Mouse (Mus musculus): ENCODE measurements around the gene Ttc39a. TPM values are rescaled to one million over a fixed set of nuclear protein-coding genes. Genes with fewer than 3 reads are reported as not detected.
A peak's percentile ranks its signal among the peaks of the same experiment; 100 is the strongest.

Gene Ttc39a
- polyA plus RNA-seq, 1 experiment from 2014 or later = 2.5 TPM

- Histone ChIP-seq H3K4me2 (replicated peaks; ENCODE audit: low read depth, low read length) (peak overlapping the region; percentile 60), H3K9me3 (ENCODE audit: control insufficient read depth, low read length) (no peaks in the 10 kb centered on the region), H3K27me3 (ENCODE audit: control insufficient read depth, insufficient read depth, low read length) (no peaks in the 10 kb centered on the region), H3K4me3 (ENCODE audit: low read depth, low read length) (peak overlapping the region; percentile 82), H3K36me3 (ENCODE audit: control insufficient read depth, insufficient read depth, low read length) (no peaks in the 10 kb centered on the region), H3K9ac (ENCODE audit: low read depth, low read length) (peak overlapping the region; percentile 98), H3K4me1 (replicated peaks; ENCODE audit: control insufficient read depth, insufficient read depth, low read length) (0 out of 2 replicates have a peak, but pooled peaks cover 3% of the 10 kb centered on the region), H3K27ac (ENCODE audit: low read depth, low read length) (peak overlapping the region; percentile 95)
- ATAC-seq (ENCODE audit: low FRiP score) (peak; percentile 99), DNase-seq (ENCODE audit: low spot score) (peak; percentile 96)
- WGBS = 0% methylated on average over 24 of the region's 39 CpGs
Measured at GRCm38 (mm10) chr4:109476554-109477014, 70.2 kb downstream of the Ttc39a start.

GRCm38 (mm10) chr4:109477454-109477853 lies 71.0 kb downstream of the Ttc39a start:
- Histone ChIP-seq H3K36me3 (ENCODE audit: control insufficient read depth, insufficient read depth, low read length) (no peaks in the 10 kb centered on the region), H3K9ac (ENCODE audit: low read depth, low read length) (no peak overlapping the region), H3K4me1 (replicated peaks; ENCODE audit: control insufficient read depth, insufficient read depth, low read length) (0 out of 2 replicates have a peak, but pooled peaks cover 3% of the 10 kb centered on the region), H3K27me3 (ENCODE audit: control insufficient read depth, insufficient read depth, low read length) (no peaks in the 10 kb centered on the region), H3K4me3 (ENCODE audit: low read depth, low read length) (no peak overlapping the region), H3K27ac (ENCODE audit: low read depth, low read length) (no peak overlapping the region), H3K4me2 (replicated peaks; ENCODE audit: low read depth, low read length) (no peak overlapping the region), H3K9me3 (ENCODE audit: control insufficient read depth, low read length) (no peaks in the 10 kb centered on the region)
- DNase-seq (ENCODE audit: low spot score) = no peak
- 91% methylated on average over 3 of the region's 3 CpGs for WGBS
- no peak for ATAC-seq (ENCODE audit: low FRiP score)

GRCm38 (mm10) chr4:109481424-109481823 lies 75.0 kb downstream of the Ttc39a start:
- Histone ChIP-seq H3K4me3 (ENCODE audit: low read depth, low read length) (no peak overlapping the region), H3K4me1 (replicated peaks; ENCODE audit: control insufficient read depth, insufficient read depth, low read length) (no peaks in the 10 kb centered on the region), H3K9me3 (ENCODE audit: control insufficient read depth, low read length) (no peaks in the 10 kb centered on the region), H3K4me2 (replicated peaks; ENCODE audit: low read depth, low read length) (no peak overlapping the region), H3K27ac (ENCODE audit: low read depth, low read length) (no peak overlapping the region), H3K27me3 (ENCODE audit: control insufficient read depth, insufficient read depth, low read length) (no peaks in the 10 kb centered on the region), H3K9ac (ENCODE audit: low read depth, low read length) (no peak overlapping the region), H3K36me3 (ENCODE audit: control insufficient read depth, insufficient read depth, low read length) (no peaks in the 10 kb centered on the region)
- 82% methylated on average over 2 of the region's 2 CpGs for WGBS
- ATAC-seq (ENCODE audit: low FRiP score) (no peak), DNase-seq (ENCODE audit: low spot score) (no peak)

DNA sequence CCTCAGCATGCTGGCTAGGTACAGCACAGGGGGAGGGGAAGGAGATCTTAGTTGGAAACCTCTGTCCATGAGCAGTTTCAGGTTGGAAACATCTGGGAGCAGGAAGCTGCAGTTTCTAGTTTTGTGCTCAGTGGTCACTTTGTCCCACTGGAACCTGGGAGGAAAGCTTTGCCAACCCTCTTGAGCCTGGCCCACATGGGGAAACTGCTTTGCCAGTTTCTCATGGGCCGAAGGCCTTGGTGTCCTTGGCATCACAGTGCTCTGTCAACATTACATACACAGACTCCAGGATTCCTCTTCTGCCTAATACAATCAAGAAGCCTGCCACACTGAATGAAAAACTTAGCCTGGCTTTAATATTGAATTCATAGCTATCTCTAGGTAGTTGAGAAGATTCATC lies 76.3 kb downstream of the Ttc39a start:
- H3K36me3 ChIP-seq (ENCODE audit: control insufficient read depth, insufficient read depth, low read length) = no peaks in the 10 kb centered on the region
- DNase-seq (ENCODE audit: low spot score) = no peak
- no peaks in the 10 kb centered on the region for H3K9me3 ChIP-seq (ENCODE audit: control insufficient read depth, low read length)
- no peak overlapping the region for H3K4me2 ChIP-seq (replicated peaks; ENCODE audit: low read depth, low read length)
- H3K27ac ChIP-seq (ENCODE audit: low read depth, low read length) = no peak overlapping the region
- no peaks in the 10 kb centered on the region for H3K4me1 ChIP-seq (replicated peaks; ENCODE audit: control insufficient read depth, insufficient read depth, low read length)
- no peak overlapping the region for H3K4me3 ChIP-seq (ENCODE audit: low read depth, low read length)
- H3K9ac ChIP-seq (ENCODE audit: low read depth, low read length) = no peak overlapping the region
- 92% methylated on average over 1 of the region's 1 CpGs for WGBS
- H3K27me3 ChIP-seq (ENCODE audit: control insufficient read depth, insufficient read depth, low read length) = no peaks in the 10 kb centered on the region
- ATAC-seq (ENCODE audit: low FRiP score) = no peak

- H3K9ac ChIP-seq (ENCODE audit: low read depth, low read length) = no peak within 1 kb of the TSS
- H3K36me3 ChIP-seq (ENCODE audit: control insufficient read depth, insufficient read depth, low read length) = no peaks in the 10 kb centered on the region
- 82% methylated on average over 3 of the region's 3 CpGs for WGBS
- no peaks in the 10 kb centered on the region for H3K27me3 ChIP-seq (ENCODE audit: control insufficient read depth, insufficient read depth, low read length)
- H3K4me1 ChIP-seq (replicated peaks; ENCODE audit: control insufficient read depth, insufficient read depth, low read length) = no peaks in the 10 kb centered on the region
- H3K9me3 ChIP-seq (ENCODE audit: control insufficient read depth, low read length) = no peaks in the 10 kb centered on the region
- no peak within 1 kb of the TSS for H3K4me3 ChIP-seq (ENCODE audit: low read depth, low read length)
- no peak within 1 kb of the TSS for H3K4me2 ChIP-seq (replicated peaks; ENCODE audit: low read depth, low read length)
- DNase-seq (ENCODE audit: low spot score) (no peak), ATAC-seq (ENCODE audit: low FRiP score) (no peak)
- H3K27ac ChIP-seq (ENCODE audit: low read depth, low read length) = no peak within 1 kb of the TSS
Measured at GRCm38 (mm10) chr4:109484621-109485020, 78.2 kb downstream of the Ttc39a start, which contains the start of gene Rnf11. TSS of gene Rnf11 (minus strand) at chr4:109484728.

- no peaks in the 10 kb centered on the region for H3K36me3 ChIP-seq (ENCODE audit: control insufficient read depth, insufficient read depth, low read length)
- no peak overlapping the region for H3K4me2 ChIP-seq (replicated peaks; ENCODE audit: low read depth, low read length)
- H3K4me3 ChIP-seq (ENCODE audit: low read depth, low read length) = no peak overlapping the region
- DNase-seq (ENCODE audit: low spot score) (no peak), ATAC-seq (ENCODE audit: low FRiP score) (no peak)
- no peak overlapping the region for H3K9ac ChIP-seq (ENCODE audit: low read depth, low read length)
- H3K27ac ChIP-seq (ENCODE audit: low read depth, low read length) = no peak overlapping the region
- no peaks in the 10 kb centered on the region for H3K4me1 ChIP-seq (replicated peaks; ENCODE audit: control insufficient read depth, insufficient read depth, low read length)
- 69% methylated on average over 1 of the region's 1 CpGs for WGBS
- H3K27me3 ChIP-seq (ENCODE audit: control insufficient read depth, insufficient read depth, low read length) = no peaks in the 10 kb centered on the region
- H3K9me3 ChIP-seq (ENCODE audit: control insufficient read depth, low read length) = no peaks in the 10 kb centered on the region
Measured at GRCm38 (mm10) chr4:109488812-109489211, 82.4 kb downstream of the Ttc39a start.

GRCm38 (mm10) chr4:109493581-109493980 lies 87.2 kb downstream of the Ttc39a start:
- ATAC-seq (ENCODE audit: low FRiP score) = no peak
- no peaks in the 10 kb centered on the region for H3K27me3 ChIP-seq (ENCODE audit: control insufficient read depth, insufficient read depth, low read length)
- H3K9ac ChIP-seq (ENCODE audit: low read depth, low read length) = no peak overlapping the region
- no peaks in the 10 kb centered on the region for H3K4me1 ChIP-seq (replicated peaks; ENCODE audit: control insufficient read depth, insufficient read depth, low read length)
- H3K4me3 ChIP-seq (ENCODE audit: low read depth, low read length) = no peak overlapping the region
- no peaks in the 10 kb centered on the region for H3K9me3 ChIP-seq (ENCODE audit: control insufficient read depth, low read length)
- no peak for DNase-seq (ENCODE audit: low spot score)
- no peaks in the 10 kb centered on the region for H3K36me3 ChIP-seq (ENCODE audit: control insufficient read depth, insufficient read depth, low read length)
- no peak overlapping the region for H3K4me2 ChIP-seq (replicated peaks; ENCODE audit: low read depth, low read length)
- H3K27ac ChIP-seq (ENCODE audit: low read depth, low read length) = no peak overlapping the region

Other genes starting within 250 kb of the Ttc39a start
- gene Osbpl9, start 204.4 kb upstream of the Ttc39a start, polyA plus RNA-seq (2014; fragmentation: Nextera tagmentation; extraction: Ambion mirVana) = 77.3 and 84.3 TPM in 2 replicates
- gene Calr4, start 172.1 kb upstream of the Ttc39a start, polyA plus RNA-seq (2014; fragmentation: Nextera tagmentation; extraction: Ambion mirVana) = 0.09 and 0.54 TPM in 2 replicates
- gene Eps15, start 126.4 kb upstream of the Ttc39a start, polyA plus RNA-seq (2014; fragmentation: Nextera tagmentation; extraction: Ambion mirVana) = 53.6 and 57.6 TPM in 2 replicates
- gene Rnf11, start 78.1 kb downstream of the Ttc39a start, polyA plus RNA-seq (2014; fragmentation: Nextera tagmentation; extraction: Ambion mirVana) = 56.6 and 63.9 TPM in 2 replicates
- not detected in 2 replicates for gene 4930522H14Rik, start 124.7 kb downstream of the Ttc39a start, polyA plus RNA-seq (2014; fragmentation: Nextera tagmentation; extraction: Ambion mirVana)